29 mouse cellular contexts compared by ENCODE assay signal in genomic region chr14:17089089-17089634, GRCm38 (mm10).
DNase-seq lines count a peak whose midpoint lies in the region; ATAC-seq and TF ChIP-seq lines count a peak whose summit lies in the region.
"Had no signal": no experiment of that assay in that cellular context is flagged by ENCODE, and none has a peak within 500 bp of the region (broad histone marks: within the 10 kb centered on the region; RNA-seq: fewer than 3 reads in every experiment).

No protein-coding gene starts in this region.

- no peaks in the 10 kb centered on the region for H3K4me1 ChIP-seq in intestine, embryonic 14.5 days (replicated peaks; ENCODE audit: control insufficient read depth, insufficient read depth, low read length)
- H3K4me1 ChIP-seq in intestine, postnatal 0 days (replicated peaks; ENCODE audit: control insufficient read depth, insufficient read depth, low read length) = no peaks in the 10 kb centered on the region
- no peaks in the 10 kb centered on the region for H3K4me1 ChIP-seq in lung, postnatal 0 days (ENCODE audit: insufficient read depth, low read depth, low read length)
- H3K4me1 ChIP-seq in hindbrain, postnatal 0 days (ENCODE audit: insufficient read depth, low read length) = no peaks in the 10 kb centered on the region
- H3K4me1 ChIP-seq: embryonic facial prominence, embryonic 12.5 days; limb, embryonic 13.5 days; midbrain, embryonic 13.5 days had no signal

- H3K9ac ChIP-seq in intestine, embryonic 14.5 days (ENCODE audit: low read length) = no peak overlapping the region
- H3K9ac ChIP-seq in intestine, postnatal 0 days (ENCODE audit: low read depth, low read length) = no peak overlapping the region
- H3K9ac ChIP-seq in lung, postnatal 0 days (replicated peaks; ENCODE audit: low read depth) = no peak overlapping the region
- H3K9ac ChIP-seq in hindbrain, postnatal 0 days (replicated peaks; ENCODE audit: low read length) = no peak overlapping the region
- H3K9ac ChIP-seq: embryonic facial prominence, embryonic 12.5 days; heart, embryonic 15.5 days; hindbrain, embryonic 12.5 days; limb, embryonic 13.5 days; liver, postnatal 0 days; midbrain, embryonic 13.5 days; neural tube, embryonic 12.5 days had no signal

- no peak for TF ChIP-seq CTCF in intestine, postnatal 0 days (IDR thresholded peaks at IDR 0.05; ENCODE audit: low read depth)
- TF ChIP-seq CTCF in lung, postnatal 0 days (IDR thresholded peaks at IDR 0.05) = no peak
- TF ChIP-seq CTCF in brain, embryonic 14.5 days (IDR thresholded peaks at IDR 0.05; ENCODE audit: borderline replicate concordance, extremely low read depth, insufficient read depth, insufficient read length) = no peak
- TF ChIP-seq CTCF in hindbrain, postnatal 0 days (IDR thresholded peaks at IDR 0.05; ENCODE audit: low read depth) = no peak

- H3K9me3 ChIP-seq in intestine, embryonic 14.5 days (ENCODE audit: control insufficient read depth, low read length) = no peaks in the 10 kb centered on the region
- H3K9me3 ChIP-seq in intestine, postnatal 0 days (ENCODE audit: control insufficient read depth) = no peaks in the 10 kb centered on the region
- no peaks in the 10 kb centered on the region for H3K9me3 ChIP-seq in lung, postnatal 0 days (ENCODE audit: low read length)
- no peaks in the 10 kb centered on the region for H3K9me3 ChIP-seq in hindbrain, postnatal 0 days (ENCODE audit: low read length)
- H3K9me3 ChIP-seq: embryonic facial prominence, embryonic 12.5 days; heart, embryonic 10.5 days; heart, embryonic 15.5 days; hindbrain, embryonic 12.5 days; limb, embryonic 13.5 days; midbrain, embryonic 13.5 days; neural tube, embryonic 12.5 days had no signal

- no peak for TF ChIP-seq POLR2A in brain, embryonic 14.5 days (IDR thresholded peaks at IDR 0.05; ENCODE audit: borderline replicate concordance, extremely low read depth, insufficient read depth, insufficient read length, poor library complexity, severe bottlenecking)

- no peak overlapping the region for H3K4me3 ChIP-seq in intestine, embryonic 14.5 days (ENCODE audit: low read depth, low read length)
- no peak overlapping the region for H3K4me3 ChIP-seq in intestine, postnatal 0 days (ENCODE audit: low read depth, low read length)
- H3K4me3 ChIP-seq in lung, postnatal 0 days (ENCODE audit: low read depth, low read length) = no peak overlapping the region
- no peak overlapping the region for H3K4me3 ChIP-seq in hindbrain, postnatal 0 days (ENCODE audit: low read length)
- H3K4me3 ChIP-seq: embryonic facial prominence, embryonic 12.5 days; heart, embryonic 10.5 days; heart, embryonic 15.5 days; hindbrain, embryonic 12.5 days; layer of hippocampus, adult 2 months; limb, embryonic 13.5 days; midbrain, embryonic 13.5 days; myocyte; neural tube, embryonic 12.5 days had no signal

- no peak for DNase-seq in intestine, embryonic 14.5 days (ENCODE audit: low spot score)
- peak; percentile 32 for DNase-seq in lung, postnatal 0 days (ENCODE audit: low spot score)
- DNase-seq in lung, postnatal 4 days = no peak
- DNase-seq in brain, embryonic 14.5 days (ENCODE audit: low read depth) = peak; percentile 20
- peak; percentile 39 for DNase-seq in lung, postnatal 36 days
- no peak for DNase-seq in hindbrain, postnatal 0 days (ENCODE audit: low spot score)
- DNase-seq: adrenal gland, postnatal 14 days; cerebellum, adult 11-12 months; cerebellum, adult 9-11 months; gastrocnemius, postnatal 25 days; heart, adult 11 months; kidney, adult 2 months; kidney, postnatal 36 days; liver, postnatal 0 days; right cerebral cortex, adult 18-20 months; spleen, adult 18-20 months; thymus, postnatal 14 days had no signal

- peak; percentile 80 for TF ChIP-seq EP300 in lung, postnatal 0 days (IDR thresholded peaks at IDR 0.05)

- no peaks in the 10 kb centered on the region for H3K27me3 ChIP-seq in intestine, embryonic 14.5 days (replicated peaks; ENCODE audit: control insufficient read depth, insufficient read depth, low read length)
- no peaks in the 10 kb centered on the region for H3K27me3 ChIP-seq in intestine, postnatal 0 days (replicated peaks; ENCODE audit: control insufficient read depth, insufficient read depth, low read length)
- no peaks in the 10 kb centered on the region for H3K27me3 ChIP-seq in lung, postnatal 0 days (replicated peaks; ENCODE audit: insufficient read depth, low read length)
- no peaks in the 10 kb centered on the region for H3K27me3 ChIP-seq in hindbrain, postnatal 0 days (ENCODE audit: insufficient read depth, low read length)
- H3K27me3 ChIP-seq: embryonic facial prominence, embryonic 12.5 days; heart, embryonic 15.5 days; hindbrain, embryonic 12.5 days; limb, embryonic 13.5 days; midbrain, embryonic 13.5 days; neural tube, embryonic 12.5 days had no signal

- no peak overlapping the region for H3K4me2 ChIP-seq in intestine, embryonic 14.5 days (ENCODE audit: low read length)
- H3K4me2 ChIP-seq in intestine, postnatal 0 days (replicated peaks; ENCODE audit: low read depth) = no peak overlapping the region
- no peak overlapping the region for H3K4me2 ChIP-seq in lung, postnatal 0 days (replicated peaks; ENCODE audit: low read depth, low read length)
- H3K4me2 ChIP-seq in hindbrain, postnatal 0 days (ENCODE audit: low read depth, low read length) = no peak overlapping the region
- H3K4me2 ChIP-seq: embryonic facial prominence, embryonic 12.5 days; heart, embryonic 15.5 days; hindbrain, embryonic 12.5 days; limb, embryonic 13.5 days; liver, embryonic 11.5 days; midbrain, embryonic 13.5 days; neural tube, embryonic 12.5 days had no signal

- H3K27ac ChIP-seq in intestine, embryonic 14.5 days (ENCODE audit: low read depth) = no peak overlapping the region
- H3K27ac ChIP-seq in intestine, postnatal 0 days (ENCODE audit: low read depth, low read length) = no peak overlapping the region
- H3K27ac ChIP-seq in lung, postnatal 0 days (ENCODE audit: low read length) = no peak overlapping the region
- no peak overlapping the region for H3K27ac ChIP-seq in hindbrain, postnatal 0 days
- H3K27ac ChIP-seq: embryonic facial prominence, embryonic 12.5 days; heart, embryonic 10.5 days; heart, embryonic 15.5 days; hindbrain, embryonic 12.5 days; layer of hippocampus, adult 2 months; limb, embryonic 13.5 days; midbrain, embryonic 13.5 days; neural tube, embryonic 12.5 days had no signal

- 0 out of 2 replicates have a peak, but pooled peaks have one; percentile 50 for ATAC-seq in intestine, embryonic 14.5 days (replicated peaks; ENCODE audit: low FRiP score, low TSS enrichment, low read depth)
- ATAC-seq in intestine, postnatal 0 days = no peak
- ATAC-seq in lung, postnatal 0 days = peak; percentile 44; the same call in 1 of the 2 replicates
- no peak for ATAC-seq in hindbrain, postnatal 0 days
- ATAC-seq: CD4-positive, CD25-positive, alpha-beta regulatory T cell, adult 4 months; liver, postnatal 0 days; midbrain, embryonic 13.5 days had no signal

- H3K36me3 ChIP-seq in intestine, embryonic 14.5 days (ENCODE audit: control insufficient read depth, insufficient read depth, low read length) = no peaks in the 10 kb centered on the region
- H3K36me3 ChIP-seq in intestine, postnatal 0 days (ENCODE audit: control insufficient read depth, insufficient read depth) = no peaks in the 10 kb centered on the region
- H3K36me3 ChIP-seq in lung, postnatal 0 days (ENCODE audit: insufficient read depth, low read length) = no peaks in the 10 kb centered on the region
- H3K36me3 ChIP-seq in hindbrain, postnatal 0 days (ENCODE audit: insufficient read depth, low read length) = no peaks in the 10 kb centered on the region
- H3K36me3 ChIP-seq: embryonic facial prominence, embryonic 12.5 days; heart, embryonic 10.5 days; heart, embryonic 15.5 days; hindbrain, embryonic 12.5 days; limb, embryonic 13.5 days; midbrain, embryonic 13.5 days; neural tube, embryonic 12.5 days had no signal

Comparison
In these comparisons a context has a peak if more than half of its experiments do, and no peak if none do; other contexts are left out.
1. ATAC-seq: peak in intestine, embryonic 14.5 days (single experiment) and lung, postnatal 0 days (single experiment); none in intestine, postnatal 0 days (single experiment) and hindbrain, postnatal 0 days (single experiment).
2. DNase-seq: peak in lung, postnatal 0 days (single experiment), brain, embryonic 14.5 days (single experiment) and lung, postnatal 36 days (single experiment); none in intestine, embryonic 14.5 days (single experiment), lung, postnatal 4 days (0 of 2) and hindbrain, postnatal 0 days (single experiment).